ENCODE assay signal across 10 mouse cellular contexts in genomic region chr19:47017831-47018230, GRCm38 (mm10). TPM values are rescaled to one million over a fixed set of nuclear protein-coding genes. Genes with fewer than 3 reads are reported as not detected.
DNase-seq lines count a peak whose midpoint lies in the region; ATAC-seq lines count a peak whose summit lies in the region.
"Had no signal": no experiment of that assay in that cellular context is flagged by ENCODE, and none has a peak within 500 bp of the region (broad histone marks: within the 10 kb centered on the region; RNA-seq: fewer than 3 reads in every experiment).

No protein-coding gene starts in this region.

- H3K4me1 ChIP-seq in embryonic facial prominence, embryonic 12.5 days = peaks cover 19% of the 10 kb centered on the region
- peaks cover 34% of the 10 kb centered on the region for H3K4me1 ChIP-seq in hindbrain, embryonic 13.5 days (replicated peaks)
- peaks cover 21% of the 10 kb centered on the region for H3K4me1 ChIP-seq in neural tube, embryonic 12.5 days

- no peaks in the 10 kb centered on the region for H3K36me3 ChIP-seq in embryonic facial prominence, embryonic 12.5 days
- peaks cover 31% of the 10 kb centered on the region for H3K36me3 ChIP-seq in hindbrain, embryonic 13.5 days
- peaks cover 18% of the 10 kb centered on the region; the same call in 1 of the 2 replicates for H3K36me3 ChIP-seq in neural tube, embryonic 12.5 days

- no peak overlapping the region for H3K4me3 ChIP-seq in embryonic facial prominence, embryonic 12.5 days
- H3K4me3 ChIP-seq in hindbrain, embryonic 13.5 days = peak overlapping the region; percentile 91
- peak overlapping the region; percentile 41 for H3K4me3 ChIP-seq in neural tube, embryonic 12.5 days
- H3K4me3 ChIP-seq: gastrocnemius, adult 2 months had no signal

- peaks cover 54% of the 10 kb centered on the region for H3K27me3 ChIP-seq in embryonic facial prominence, embryonic 12.5 days
- peaks cover 25% of the 10 kb centered on the region for H3K27me3 ChIP-seq in hindbrain, embryonic 13.5 days
- peaks cover 40% of the 10 kb centered on the region for H3K27me3 ChIP-seq in neural tube, embryonic 12.5 days (replicated peaks)

- H3K4me2 ChIP-seq in embryonic facial prominence, embryonic 12.5 days (replicated peaks) = 0 out of 2 replicates have a peak overlapping the region, but pooled peaks have one; percentile 16
- peak overlapping the region; percentile 82 for H3K4me2 ChIP-seq in hindbrain, embryonic 13.5 days
- peak overlapping the region; percentile 61 for H3K4me2 ChIP-seq in neural tube, embryonic 12.5 days (replicated peaks)

- peak; percentile 60 for DNase-seq in MN1 (ENCODE audit: low spot score)
- no peak for DNase-seq in T-cell, adult 2 months (ENCODE audit: low spot score)
- DNase-seq in frontal cortex, postnatal 10 days (ENCODE audit: low spot score in 2 of 2) = no peak
- no peak for DNase-seq in cerebellum, adult 11-12 months
- DNase-seq: gastrocnemius, adult 2 months; layer of hippocampus, postnatal 36 days; thymus, postnatal 25 days had no signal

- WGBS in embryonic facial prominence, embryonic 12.5 days = 7% methylated on average over 3 of the region's 3 CpGs
- 1% methylated on average over 3 of the region's 3 CpGs for WGBS in hindbrain, embryonic 13.5 days
- under 1% methylated on average over 3 of the region's 3 CpGs for WGBS in neural tube, embryonic 12.5 days

- H3K9ac ChIP-seq in embryonic facial prominence, embryonic 12.5 days = no peak overlapping the region
- peak overlapping the region; percentile 89 for H3K9ac ChIP-seq in hindbrain, embryonic 13.5 days
- peak overlapping the region; percentile 64 for H3K9ac ChIP-seq in neural tube, embryonic 12.5 days

- H3K9me3 ChIP-seq in embryonic facial prominence, embryonic 12.5 days = no peaks in the 10 kb centered on the region
- no peaks in the 10 kb centered on the region for H3K9me3 ChIP-seq in hindbrain, embryonic 13.5 days
- H3K9me3 ChIP-seq in neural tube, embryonic 12.5 days = no peaks in the 10 kb centered on the region

- no peak for ATAC-seq in embryonic facial prominence, embryonic 12.5 days (ENCODE audit: insufficient number of reproducible peaks, insufficient read depth, low FRiP score, low TSS enrichment)
- no peak for ATAC-seq in hindbrain, embryonic 13.5 days (ENCODE audit: low FRiP score)
- ATAC-seq in neural tube, embryonic 12.5 days (ENCODE audit: low FRiP score, low read depth) = no peak

- no peak overlapping the region for H3K27ac ChIP-seq in embryonic facial prominence, embryonic 12.5 days
- peak overlapping the region; percentile 94 for H3K27ac ChIP-seq in hindbrain, embryonic 13.5 days
- H3K27ac ChIP-seq in neural tube, embryonic 12.5 days = peak overlapping the region; percentile 82
- H3K27ac ChIP-seq: gastrocnemius, adult 2 months had no signal

RNA-seq across cellular contexts. Expression of gene Nt5c2, which starts 2.9 kb away (rescaled TPM):
- 75.2 and 76.1 TPM in 2 replicates for polyA plus RNA-seq in embryonic facial prominence, embryonic 12.5 days (2016; fragmentation: Nextera tagmentation; extraction: Ambion mirVana)
- polyA plus RNA-seq in hindbrain, embryonic 13.5 days (2015; fragmentation: Nextera tagmentation; extraction: Ambion mirVana) = 93.2 and 98.1 TPM in 2 replicates
- polyA plus RNA-seq in neural tube, embryonic 12.5 days (2016; fragmentation: Nextera tagmentation; extraction: Ambion mirVana) = 76.9 and 81.5 TPM in 2 replicates

RNA-seq across cellular contexts. Expression of gene Ina, which starts 3.3 kb away (rescaled TPM):
- polyA plus RNA-seq in embryonic facial prominence, embryonic 12.5 days (2016; fragmentation: Nextera tagmentation; extraction: Ambion mirVana) = 39.4 and 50.5 TPM in 2 replicates
- 684 and 706 TPM in 2 replicates for polyA plus RNA-seq in hindbrain, embryonic 13.5 days (2015; fragmentation: Nextera tagmentation; extraction: Ambion mirVana)
- polyA plus RNA-seq in neural tube, embryonic 12.5 days (2016; fragmentation: Nextera tagmentation; extraction: Ambion mirVana) = 632 and 642 TPM in 2 replicates

RNA-seq across cellular contexts. Expression of gene Pcgf6, which starts 32.9 kb away (rescaled TPM):
- 31.5 and 31.7 TPM in 2 replicates for polyA plus RNA-seq in embryonic facial prominence, embryonic 12.5 days (2016; fragmentation: Nextera tagmentation; extraction: Ambion mirVana)
- polyA plus RNA-seq in hindbrain, embryonic 13.5 days (2015; fragmentation: Nextera tagmentation; extraction: Ambion mirVana) = 31.1 and 31.2 TPM in 2 replicates
- 33.3 and 34.3 TPM in 2 replicates for polyA plus RNA-seq in neural tube, embryonic 12.5 days (2016; fragmentation: Nextera tagmentation; extraction: Ambion mirVana)

RNA-seq across cellular contexts. Expression of gene Taf5, which starts 49.7 kb away (rescaled TPM):
- polyA plus RNA-seq in embryonic facial prominence, embryonic 12.5 days (2016; fragmentation: Nextera tagmentation; extraction: Ambion mirVana) = 11.9 and 12.4 TPM in 2 replicates
- polyA plus RNA-seq in hindbrain, embryonic 13.5 days (2015; fragmentation: Nextera tagmentation; extraction: Ambion mirVana) = 6.0 and 6.9 TPM in 2 replicates
- polyA plus RNA-seq in neural tube, embryonic 12.5 days (2016; fragmentation: Nextera tagmentation; extraction: Ambion mirVana) = 9.7 and 12.6 TPM in 2 replicates

Comparison
In these comparisons a context has a peak if more than half of its experiments do, and no peak if none do; other contexts are left out.
1. H3K4me2 ChIP-seq: peak in every context shown above with its lines; median percentile 82 in hindbrain, embryonic 13.5 days; 61 in neural tube, embryonic 12.5 days; 16 in embryonic facial prominence, embryonic 12.5 days.
2. RNA of gene Ina, which starts 3.3 kb away (polyA plus RNA-seq): 684 to 706 TPM in hindbrain, embryonic 13.5 days and 632 to 642 TPM in neural tube, embryonic 12.5 days; 39.4 to 50.5 TPM in embryonic facial prominence, embryonic 12.5 days; every median in the first group is over 10 times any median in the second.